Mouse (Mus musculus): ENCODE data around the gene Rab1b.

Gene Rab1b

DNA sequence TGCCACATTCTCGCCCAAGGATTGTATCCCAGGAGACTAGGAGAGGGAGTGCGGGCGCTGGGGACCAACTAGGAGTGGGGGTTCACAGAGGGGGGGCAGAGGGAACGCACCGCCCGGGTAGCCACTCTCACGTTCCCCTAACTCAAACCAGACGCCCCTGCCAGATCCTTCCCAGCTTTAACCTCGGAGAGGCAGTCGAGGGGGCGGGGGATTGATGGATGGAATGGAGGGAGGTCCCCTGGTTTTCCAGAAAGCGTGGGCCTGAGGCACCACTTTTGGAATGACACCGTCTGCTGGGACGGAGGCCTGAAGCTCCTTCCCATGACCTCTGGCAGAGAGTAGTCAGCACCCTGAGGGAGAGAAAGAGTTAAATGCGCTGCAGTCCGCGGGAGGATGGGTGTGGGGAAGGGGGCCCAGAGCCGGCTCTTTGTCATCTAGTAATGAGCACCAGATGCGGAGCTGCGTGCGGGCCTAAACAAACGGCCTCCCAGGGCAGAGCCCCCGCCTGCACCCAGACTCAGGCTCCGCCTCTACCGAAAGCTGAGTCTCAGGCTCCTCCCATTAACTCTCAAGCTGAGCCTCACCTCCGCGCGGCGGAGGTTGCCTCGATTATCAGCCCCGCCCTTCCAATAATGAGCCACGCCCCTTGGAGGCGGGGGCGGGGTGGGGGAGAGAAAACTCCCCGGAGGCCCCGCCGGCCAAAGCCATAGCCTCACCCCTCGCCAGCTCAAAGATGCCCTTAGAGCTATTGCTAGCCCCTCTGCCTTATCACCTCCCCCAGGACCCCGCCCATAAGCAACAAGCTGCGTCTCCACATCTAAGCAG lies 35.1 kb downstream of the Rab1b start:
- DNase-seq (ENCODE audit: low read depth, low spot score) = peak; percentile 96

DNA sequence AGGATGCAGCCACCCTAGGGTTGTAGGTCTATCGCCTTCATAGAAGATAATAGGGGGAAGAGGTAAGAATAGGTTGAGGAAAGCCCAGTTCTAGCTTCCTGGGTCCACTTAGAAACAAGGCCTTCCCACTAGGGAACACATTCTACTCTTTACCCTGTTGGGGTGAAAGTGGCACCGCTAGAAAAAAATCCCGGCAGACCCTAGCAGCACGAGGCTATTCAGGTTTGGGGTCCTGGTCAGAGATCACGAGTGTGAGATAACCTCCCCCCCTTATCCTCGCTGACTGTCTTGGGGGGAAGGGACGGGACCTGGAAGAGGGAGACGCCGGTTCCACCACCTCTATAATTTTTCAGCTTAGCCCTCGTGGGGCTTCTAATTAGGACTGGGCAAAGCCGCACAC lies 35.8 kb downstream of the Rab1b start:
- no peak for DNase-seq (ENCODE audit: low read depth, low spot score)

DNA sequence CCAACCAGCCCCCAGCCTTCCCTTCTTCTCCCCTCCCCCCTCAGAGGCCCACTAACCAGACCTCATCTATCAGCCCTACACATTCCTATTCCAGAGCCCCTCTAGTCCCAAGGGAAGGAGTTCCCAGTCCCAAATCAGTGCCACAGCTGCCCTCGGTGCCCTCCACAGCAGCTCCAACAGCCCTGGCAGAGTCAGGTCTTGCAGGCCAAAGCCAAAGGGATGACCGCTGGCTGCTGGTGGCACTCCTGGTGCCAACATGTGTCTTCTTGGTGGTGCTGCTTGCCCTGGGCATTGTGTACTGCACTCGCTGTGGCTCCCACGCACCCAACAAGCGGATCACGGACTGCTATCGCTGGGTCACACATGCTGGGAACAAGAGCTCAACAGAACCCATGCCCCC lies 36.9 kb downstream of the Rab1b start:
- DNase-seq (ENCODE audit: low read depth, low spot score) = no peak

DNA sequence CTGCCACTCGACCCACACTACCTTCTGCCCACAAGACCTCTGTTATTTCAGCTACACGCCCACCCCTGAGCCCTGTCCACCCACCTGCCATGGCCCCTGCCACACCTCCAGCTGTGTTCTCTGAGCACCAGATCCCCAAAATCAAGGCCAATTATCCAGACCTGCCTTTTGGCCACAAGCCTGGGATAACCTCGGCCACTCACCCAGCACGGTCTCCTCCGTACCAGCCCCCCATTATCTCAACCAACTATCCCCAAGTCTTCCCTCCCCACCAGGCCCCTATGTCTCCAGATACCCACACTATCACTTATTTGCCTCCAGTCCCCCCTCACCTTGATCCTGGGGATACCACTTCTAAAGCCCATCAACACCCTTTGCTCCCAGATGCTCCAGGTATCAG lies 37.4 kb downstream of the Rab1b start:
- DNase-seq (ENCODE audit: low read depth, low spot score) = no peak

DNA sequence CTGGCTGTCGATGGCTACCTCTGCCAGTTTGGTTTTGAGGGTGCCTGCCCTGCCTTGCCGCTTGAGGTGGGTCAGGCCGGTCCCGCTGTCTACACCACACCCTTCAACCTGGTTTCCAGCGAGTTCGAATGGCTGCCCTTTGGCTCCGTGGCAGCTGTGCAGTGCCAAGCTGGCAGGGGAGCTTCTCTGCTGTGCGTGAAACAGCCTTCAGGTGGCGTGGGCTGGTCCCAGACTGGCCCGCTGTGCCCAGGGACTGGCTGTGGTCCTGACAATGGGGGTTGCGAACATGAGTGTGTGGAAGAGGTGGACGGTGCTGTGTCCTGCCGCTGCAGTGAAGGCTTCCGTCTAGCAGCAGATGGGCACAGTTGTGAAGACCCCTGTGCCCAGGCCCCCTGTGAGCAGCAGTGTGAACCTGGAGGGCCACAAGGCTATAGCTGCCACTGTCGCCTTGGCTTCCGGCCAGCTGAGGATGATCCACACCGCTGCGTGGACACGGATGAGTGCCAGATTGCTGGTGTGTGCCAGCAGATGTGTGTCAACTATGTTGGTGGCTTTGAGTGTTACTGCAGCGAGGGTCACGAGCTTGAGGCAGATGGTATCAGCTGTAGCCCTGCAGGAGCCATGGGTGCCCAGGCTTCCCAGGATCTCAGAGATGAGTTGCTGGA lies 38.2 kb downstream of the Rab1b start:
- no peak for DNase-seq (ENCODE audit: low read depth, low spot score)

DNA sequence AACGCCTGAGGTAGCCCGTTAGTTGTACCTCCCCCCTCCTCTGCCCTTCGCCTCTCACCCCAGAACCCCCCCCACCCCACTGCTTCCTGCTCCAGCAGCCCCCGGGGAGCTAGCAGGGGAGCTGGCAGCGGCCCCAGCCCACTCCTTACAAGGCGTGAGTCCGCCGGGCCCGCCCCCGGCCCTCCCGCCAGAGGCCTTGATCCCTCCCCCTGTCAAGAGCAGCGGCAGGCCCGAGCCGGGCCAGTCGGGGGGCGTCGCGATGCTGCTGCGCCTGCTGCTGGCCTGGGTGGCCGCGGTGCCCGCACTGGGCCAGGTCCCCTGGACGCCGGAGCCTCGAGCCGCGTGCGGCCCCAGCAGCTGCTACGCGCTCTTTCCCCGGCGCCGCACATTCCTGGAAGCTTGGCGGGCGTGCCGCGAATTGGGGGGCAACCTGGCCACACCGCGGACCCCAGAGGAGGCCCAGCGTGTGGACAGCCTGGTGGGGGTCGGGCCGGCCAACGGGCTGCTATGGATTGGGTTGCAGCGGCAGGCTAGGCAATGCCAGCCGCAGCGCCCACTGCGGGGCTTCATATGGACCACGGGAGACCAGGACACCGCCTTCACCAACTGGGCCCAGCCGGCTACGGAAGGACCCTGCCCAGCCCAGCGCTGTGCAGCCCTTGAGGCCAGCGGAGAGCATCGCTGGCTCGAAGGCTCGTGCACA lies 38.9 kb downstream of the Rab1b start, which contains the start of gene Cd248:
Cd248 (plus strand) TSS at position 212 of the 703 bp plus-strand sequence.
- DNase-seq (ENCODE audit: low read depth, low spot score) = peak; percentile 54

DNA sequence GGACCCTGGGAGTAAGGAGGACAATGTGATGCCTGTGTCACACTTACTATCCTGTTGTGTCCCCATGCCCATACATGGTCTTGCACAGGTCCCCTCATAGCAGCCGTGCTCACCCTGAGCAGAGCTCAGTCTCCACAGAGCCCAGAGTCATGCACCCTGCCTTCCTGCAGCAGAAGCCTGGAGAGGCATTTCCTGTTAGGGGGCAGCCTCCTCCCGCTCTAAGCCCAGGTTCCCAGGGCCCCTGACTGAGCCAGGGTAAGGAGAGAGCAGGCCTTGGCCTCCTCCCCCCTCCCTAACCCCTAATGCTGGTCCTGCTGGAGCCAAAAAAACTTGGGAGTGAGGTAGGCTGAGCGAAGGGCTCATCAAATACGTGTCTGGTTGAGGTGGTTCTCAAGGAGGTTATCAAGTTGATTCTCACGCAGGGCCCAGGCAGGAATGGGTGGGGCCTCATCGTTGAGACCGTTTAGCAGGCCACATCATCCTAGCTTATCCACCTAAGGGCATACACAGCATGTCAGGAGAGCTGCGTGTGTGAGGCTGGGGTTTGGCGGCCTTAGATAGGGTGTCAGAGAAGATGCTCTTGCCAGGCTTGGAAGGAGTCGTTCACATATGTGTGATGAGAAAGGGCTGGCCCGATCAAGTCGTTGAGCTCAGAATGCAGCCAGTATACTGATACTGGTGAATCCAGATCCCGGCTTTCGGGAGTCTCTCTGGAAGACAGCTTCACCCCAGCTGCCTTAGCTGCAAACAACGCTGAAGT lies 39.7 kb downstream of the Rab1b start:
- peak; percentile 33 for DNase-seq (ENCODE audit: low read depth, low spot score)

DNA sequence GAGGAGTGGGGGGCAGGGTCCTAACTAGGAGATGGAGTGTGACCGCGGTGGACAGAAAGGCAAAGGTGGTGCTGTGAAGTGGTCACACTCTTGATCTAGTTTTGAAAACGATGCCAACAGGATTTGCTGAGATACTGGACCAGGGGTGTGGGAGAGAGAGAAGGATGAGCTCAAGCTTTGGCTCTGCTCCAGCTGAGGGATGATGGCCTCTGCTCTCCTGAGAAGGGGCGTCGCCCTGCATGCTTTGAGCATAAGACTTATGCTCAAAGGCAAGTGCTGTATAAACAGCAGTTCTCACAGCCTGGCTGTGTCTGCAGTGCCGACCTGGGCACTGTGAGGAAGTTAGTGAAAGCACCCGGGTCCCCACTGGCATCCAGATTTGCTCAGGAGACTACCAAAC lies 41.8 kb downstream of the Rab1b start:
- DNase-seq (ENCODE audit: low read depth, low spot score) = no peak

DNA sequence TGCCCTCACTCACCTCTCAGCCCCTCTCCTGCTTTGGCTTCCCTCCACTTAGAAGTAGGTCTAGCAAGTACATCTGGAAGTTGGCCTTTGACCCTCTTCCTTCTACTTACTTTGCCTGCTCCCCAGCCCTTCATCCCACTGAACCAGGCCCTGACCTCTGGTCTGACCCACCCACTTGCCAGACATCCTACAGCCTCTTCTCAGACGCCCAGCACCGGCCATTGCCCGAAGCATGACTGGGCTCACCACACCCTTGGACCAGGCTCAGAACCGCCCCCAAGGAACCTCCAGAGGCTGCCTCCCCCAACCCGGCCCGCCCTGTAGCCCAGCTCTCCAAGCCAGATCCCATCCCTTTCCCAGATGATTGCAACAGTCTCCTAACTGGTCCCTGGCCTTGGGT lies 44.4 kb downstream of the Rab1b start:
- no peak for DNase-seq (ENCODE audit: low read depth, low spot score)

DNA sequence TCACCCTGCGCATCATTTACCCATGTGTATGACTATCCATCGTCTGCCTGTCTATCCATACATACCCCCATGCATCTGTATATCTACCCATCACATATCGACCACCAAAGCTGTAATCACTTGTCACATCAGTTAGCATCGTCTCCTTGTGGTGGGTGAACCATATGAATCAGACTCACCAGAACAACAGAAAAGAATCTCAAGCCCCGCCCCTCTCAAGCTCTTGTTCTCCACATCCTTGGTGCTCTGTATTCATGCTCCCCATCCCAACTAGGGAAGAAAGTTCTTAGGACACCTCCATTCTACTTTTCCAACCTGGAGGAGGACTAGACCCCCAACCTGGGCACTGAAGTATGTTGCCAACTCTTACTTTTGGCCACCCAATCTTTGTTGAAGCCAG lies 44.8 kb downstream of the Rab1b start:
- DNase-seq (ENCODE audit: low read depth, low spot score) = no peak

DNA sequence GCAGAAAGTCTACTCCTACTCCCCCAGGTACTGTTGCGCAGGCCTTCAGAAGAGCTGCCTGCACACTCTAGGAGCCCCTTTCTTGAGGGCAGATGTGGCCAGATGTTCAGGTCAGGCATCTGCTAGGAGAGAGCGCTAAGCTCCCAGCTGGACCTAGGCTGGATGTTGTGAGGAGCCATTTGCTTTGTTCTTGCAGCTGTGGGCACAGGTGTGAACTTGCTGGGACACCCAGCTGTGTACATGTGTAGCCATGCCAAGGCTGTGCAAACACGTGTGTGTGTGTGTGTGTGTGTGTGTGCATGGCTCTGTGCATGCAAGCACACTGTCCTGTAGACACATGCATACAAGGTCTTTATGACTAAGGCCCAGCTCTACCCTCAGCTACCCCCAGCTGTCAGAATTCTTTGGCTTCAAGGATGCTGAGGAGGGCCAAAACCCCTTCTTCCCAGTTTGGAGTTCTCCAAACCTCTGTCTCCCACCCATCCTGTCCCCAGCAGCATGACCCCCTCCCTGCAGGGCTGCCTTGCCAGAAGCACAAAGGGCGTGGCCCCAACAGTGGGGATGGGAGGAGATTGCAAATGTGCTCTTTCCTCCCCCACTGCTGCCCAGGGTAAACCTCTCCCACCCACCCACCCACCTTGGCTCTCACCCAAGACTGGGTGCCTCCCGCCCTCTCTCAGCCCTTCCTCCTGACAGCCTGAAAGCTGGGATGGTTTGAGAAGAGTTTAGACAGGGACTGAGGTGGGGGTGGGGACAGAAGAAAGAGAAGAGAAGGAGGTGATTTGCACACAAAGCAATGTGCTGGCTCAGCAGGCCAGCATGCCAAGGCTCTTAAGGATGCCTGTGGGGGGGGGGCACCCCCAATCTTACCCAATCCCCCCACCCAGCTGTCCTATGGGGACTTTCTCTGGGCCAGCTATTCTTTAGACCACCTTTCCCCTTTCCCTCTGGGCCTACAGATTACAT lies 46.2 kb downstream of the Rab1b start:
- peak; percentile 50 for DNase-seq (ENCODE audit: low read depth, low spot score)

DNA sequence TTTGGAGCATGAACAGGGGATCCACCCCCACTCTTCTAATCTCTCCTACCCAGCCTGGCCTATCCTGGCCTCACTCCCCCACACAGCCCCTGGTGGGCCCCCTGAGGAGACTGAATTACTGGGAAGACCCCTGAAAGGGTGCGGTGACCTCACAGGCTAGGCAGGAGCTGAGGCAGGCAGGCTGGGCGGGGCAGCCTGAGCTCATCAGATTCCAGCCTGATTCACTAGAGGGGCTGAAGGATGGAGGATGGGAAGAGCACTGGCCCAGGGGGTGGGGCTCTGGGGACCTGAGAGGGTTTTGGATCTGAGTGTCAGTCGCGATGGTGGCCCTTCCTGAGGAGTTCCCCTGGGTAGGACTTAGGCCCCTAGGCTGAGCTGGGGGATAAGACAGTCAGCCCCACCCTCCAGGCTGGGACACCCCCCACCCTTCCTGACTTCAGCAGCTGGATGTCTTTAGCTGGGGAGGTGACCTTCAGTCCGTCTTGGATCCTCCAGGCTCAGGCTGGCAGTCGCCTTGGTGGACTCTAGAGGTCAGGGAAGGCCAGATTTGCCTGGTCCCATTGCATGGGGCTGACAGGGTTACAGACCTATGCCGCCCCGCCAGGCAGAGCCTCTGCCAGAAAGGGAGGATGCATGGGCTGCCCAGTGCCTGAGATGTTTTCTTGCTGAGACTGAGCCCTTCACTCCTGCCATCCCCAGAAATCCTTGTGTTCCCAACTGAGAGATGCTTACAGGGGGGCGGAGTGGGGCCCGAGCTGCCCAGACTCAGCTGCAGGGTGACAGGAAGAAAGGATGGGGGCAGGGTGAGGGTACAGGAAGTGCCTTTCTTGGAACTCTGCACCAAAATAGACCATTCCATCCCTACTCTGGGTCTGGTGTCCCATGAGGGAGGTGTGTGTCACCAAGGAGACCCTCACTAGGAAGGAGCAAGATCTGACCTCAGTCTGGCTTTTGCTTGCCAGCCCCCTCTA lies 47.8 kb downstream of the Rab1b start:
- peak; percentile 80 for DNase-seq (ENCODE audit: low read depth, low spot score)

DNA sequence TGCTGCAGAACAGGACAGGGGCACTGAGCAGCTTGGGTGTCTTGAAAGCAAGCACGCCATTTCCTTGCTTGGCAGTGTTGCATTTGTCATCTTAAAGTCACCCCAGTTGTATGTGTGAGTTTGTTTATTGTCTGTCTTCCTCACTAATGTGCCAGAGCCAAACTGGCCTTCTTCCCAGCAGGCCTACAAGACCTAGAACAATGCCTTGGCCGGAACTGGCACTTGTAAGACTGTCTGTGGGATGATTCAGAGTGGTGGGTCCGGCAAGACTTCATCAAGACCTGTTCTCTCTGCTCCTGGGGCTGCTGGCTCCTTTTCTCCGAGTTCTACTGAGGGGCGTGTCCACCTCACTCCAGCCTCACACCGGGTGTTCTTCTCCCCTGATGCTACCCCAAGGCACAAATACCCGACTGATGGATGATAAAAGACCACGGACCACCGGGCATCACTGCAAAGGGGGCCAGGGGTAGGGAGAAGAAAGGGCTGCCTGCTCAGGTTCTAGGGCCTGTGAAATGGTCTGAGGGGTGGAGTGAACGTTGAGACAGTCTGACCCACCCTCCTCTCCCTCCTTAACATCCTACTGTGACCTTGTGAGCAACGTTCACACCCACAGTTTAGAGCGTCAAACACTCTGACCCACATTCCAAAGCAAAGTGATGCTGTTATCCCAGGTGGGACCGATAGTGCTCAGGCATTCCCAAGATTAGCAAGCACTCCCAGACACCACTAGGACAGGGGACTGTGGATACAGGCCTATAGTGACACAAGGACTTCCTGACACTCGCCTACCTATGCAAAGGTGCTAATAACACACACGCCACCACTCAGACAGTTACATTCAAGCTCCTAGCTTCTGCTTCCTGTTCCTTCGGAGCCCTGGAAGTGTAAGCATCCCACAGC lies 48.7 kb downstream of the Rab1b start:
- DNase-seq (ENCODE audit: low read depth, low spot score) = peak; percentile 91

DNA sequence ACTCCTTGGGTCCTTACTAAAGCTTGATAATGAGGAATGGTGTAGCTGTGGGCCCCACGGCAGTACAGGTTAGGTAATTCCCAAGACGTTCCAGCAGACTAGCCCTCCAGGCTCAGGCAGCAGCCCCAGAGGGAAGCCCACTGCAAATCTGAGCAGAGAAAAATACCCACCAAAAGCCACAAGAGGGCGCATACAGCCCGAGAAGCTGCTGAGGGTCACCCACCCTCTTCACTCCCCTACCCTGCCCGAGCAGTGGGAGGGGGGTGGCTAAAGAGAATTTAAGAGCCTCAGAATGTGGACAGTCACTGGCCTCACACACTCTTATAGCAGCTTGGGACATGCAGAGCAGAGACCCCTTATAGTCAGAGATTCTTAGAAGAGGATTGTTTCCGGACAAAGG lies 50.6 kb downstream of the Rab1b start:
- DNase-seq (ENCODE audit: low read depth, low spot score) = peak; percentile 72

DNA sequence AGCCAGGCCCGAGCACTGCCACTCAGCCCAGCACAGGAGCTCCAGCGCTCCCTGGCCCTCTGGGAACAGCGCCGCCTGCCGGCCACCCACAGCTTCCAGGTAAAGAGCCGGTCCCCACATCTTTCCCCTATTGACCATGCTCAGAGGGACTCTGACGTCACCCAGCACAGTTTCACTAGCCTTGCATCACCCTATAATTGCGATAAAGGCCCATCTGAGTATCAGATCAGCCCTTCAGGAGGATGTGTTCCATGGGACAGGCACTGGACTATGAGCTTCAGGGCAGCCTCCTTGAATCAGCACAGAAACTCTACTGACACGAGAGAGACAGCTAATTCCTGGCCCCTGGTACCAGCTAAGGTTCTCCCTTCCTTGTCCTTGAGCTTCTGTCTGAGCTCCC lies 53.0 kb downstream of the Rab1b start:
- DNase-seq (ENCODE audit: low read depth, low spot score) = peak; percentile 82

DNA sequence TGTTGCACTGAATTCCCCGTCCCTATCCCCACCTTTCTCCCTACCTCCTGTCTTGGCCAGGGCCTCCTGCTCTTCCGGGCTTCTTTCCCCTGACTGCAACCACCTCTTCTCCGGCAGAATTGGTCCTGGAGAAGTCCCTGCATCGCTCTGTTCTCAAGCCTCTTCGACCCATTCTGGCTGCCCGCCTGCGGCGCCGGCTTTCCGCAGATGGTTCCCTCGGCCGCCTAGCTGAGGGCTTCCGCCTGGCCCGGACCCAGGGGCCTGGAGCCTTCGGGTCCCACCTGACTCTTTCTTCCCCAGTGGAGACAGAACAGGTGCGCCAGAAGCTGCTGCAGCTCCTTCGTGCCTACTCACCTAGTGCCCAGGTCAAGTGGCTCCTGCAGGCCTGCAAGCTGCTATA lies 54.0 kb downstream of the Rab1b start:
- no peak for DNase-seq (ENCODE audit: low read depth, low spot score)

DNA sequence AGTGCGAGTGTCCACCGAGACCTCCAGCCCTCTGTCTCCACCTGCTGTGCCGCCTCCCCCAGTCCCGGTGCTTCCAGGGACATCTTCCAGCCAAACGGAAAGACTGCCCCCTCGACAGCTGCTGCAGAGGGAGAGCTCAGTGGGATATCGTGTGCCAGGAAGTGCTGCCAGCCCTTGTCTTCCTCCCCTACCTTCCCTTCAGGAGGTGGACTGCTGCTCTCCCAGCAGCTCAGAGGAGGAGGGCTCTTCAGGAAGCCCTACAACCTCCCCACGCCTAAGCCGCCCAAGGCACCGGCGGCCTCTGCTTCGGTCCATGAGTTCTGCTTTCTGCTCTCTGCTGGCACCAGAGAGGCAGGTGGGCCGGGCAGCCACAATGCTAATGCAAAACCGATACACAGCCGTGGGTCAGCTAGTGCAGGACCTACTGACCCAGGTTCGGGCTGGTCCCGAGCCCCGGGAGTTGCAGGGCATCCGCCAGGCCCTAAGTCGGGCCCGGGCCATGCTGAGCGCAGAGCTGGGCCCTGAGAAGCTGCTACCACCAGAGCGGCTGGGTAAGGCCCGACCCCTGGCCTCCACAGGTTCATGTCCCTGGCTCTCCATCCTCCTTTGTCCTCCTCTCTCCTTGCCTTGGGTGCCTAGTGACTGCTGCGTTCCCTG lies 54.6 kb downstream of the Rab1b start:
- no peak for DNase-seq (ENCODE audit: low read depth, low spot score)

DNA sequence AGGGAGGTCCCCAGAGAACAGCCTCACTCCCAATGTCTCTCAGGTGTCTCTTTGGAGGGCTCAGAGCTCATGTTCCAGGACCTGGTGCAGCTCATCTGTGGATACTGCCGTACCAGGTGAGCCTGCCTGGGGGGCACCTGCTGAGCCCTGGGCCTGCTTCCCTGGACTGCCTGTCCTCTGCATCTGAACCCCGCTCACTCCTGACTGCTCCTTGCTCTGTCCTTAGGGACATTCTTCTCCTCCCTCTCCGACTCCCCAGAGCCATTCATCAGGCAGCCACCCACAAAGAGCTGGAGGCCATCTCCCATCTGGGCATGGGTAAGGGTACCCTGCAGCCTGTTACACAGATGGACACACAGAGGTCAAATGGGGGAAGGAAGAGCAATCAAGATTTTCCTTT lies 55.4 kb downstream of the Rab1b start:
- no peak for DNase-seq (ENCODE audit: low read depth, low spot score)
